Mouse (Mus musculus): Measurements from ENCODE around the gene Slc25a34. TPM values are rescaled to one million over a fixed set of nuclear protein-coding genes. Genes with fewer than 3 reads are reported as not detected.

Slc25a34 gene
- polyA plus RNA-seq, 2 experiments, result 0.03 TPM; not detected in 1

- no peak overlapping the region for H3K9ac ChIP-seq (replicated peaks)
- H3K4me3 ChIP-seq (ENCODE audit: insufficient read depth in 1 of 2, low read depth in 2 of 2, low read length in 2 of 2), result no peak overlapping the region
- 88% methylated on average over 11 of the region's 11 CpGs for WGBS (ENCODE audit: insufficient replicate concordance)
- H3K27me3 ChIP-seq (ENCODE audit: control insufficient read depth, insufficient read depth, low read length), result no peaks in the 10 kb centered on the region
- H3K9me3 ChIP-seq (ENCODE audit: control insufficient read depth, low read length), result no peaks in the 10 kb centered on the region
- TF ChIP-seq EP300 (IDR thresholded peaks at IDR 0.05; ENCODE audit: low read depth) (no peak), CTCF (IDR thresholded peaks at IDR 0.05; ENCODE audit: low read depth) (no peak)
- H3K4me1 ChIP-seq (replicated peaks; ENCODE audit: control insufficient read depth in 2 of 2, insufficient read depth in 2 of 2, low read length in 1 of 2), result no peaks in the 10 kb centered on the region
- no peaks in the 10 kb centered on the region; the same call in 1 of the 2 replicates for H3K36me3 ChIP-seq (replicated peaks; ENCODE audit: control insufficient read depth, insufficient read depth, low read depth)
- H3K4me2 ChIP-seq (ENCODE audit: low read depth), result no peak overlapping the region
- no peak overlapping the region for H3K27ac ChIP-seq
- DNase-seq (ENCODE audit: low read depth in 3 of 3, low spot score in 3 of 3) (no peak), ATAC-seq (ENCODE audit: insufficient read depth) (no peak)
Measured at GRCm38 (mm10) chr4:141630021-141630420, 6.4 kb upstream of the Slc25a34 start.

- TF ChIP-seq CTCF (IDR thresholded peaks at IDR 0.05; ENCODE audit: low read depth), result no peak
- no peak for TF ChIP-seq EP300 (IDR thresholded peaks at IDR 0.05; ENCODE audit: low read depth)
- 75% methylated on average over 14 of the region's 14 CpGs for WGBS (ENCODE audit: insufficient replicate concordance)
- no peak overlapping the region for H3K9ac ChIP-seq (replicated peaks)
- H3K4me2 ChIP-seq (ENCODE audit: low read depth), result no peak overlapping the region
- no peaks in the 10 kb centered on the region for H3K9me3 ChIP-seq (ENCODE audit: control insufficient read depth, low read length)
- H3K27ac ChIP-seq, result no peak overlapping the region
- ATAC-seq (ENCODE audit: insufficient read depth), result no peak
- no peaks in the 10 kb centered on the region for H3K4me1 ChIP-seq (replicated peaks; ENCODE audit: control insufficient read depth in 2 of 2, insufficient read depth in 2 of 2, low read length in 1 of 2)
- DNase-seq (ENCODE audit: low read depth in 3 of 3, low spot score in 3 of 3), result no peak
- no peak overlapping the region for H3K4me3 ChIP-seq (ENCODE audit: insufficient read depth in 1 of 2, low read depth in 2 of 2, low read length in 2 of 2)
- no peaks in the 10 kb centered on the region for H3K27me3 ChIP-seq (ENCODE audit: control insufficient read depth, insufficient read depth, low read length)
- H3K36me3 ChIP-seq (replicated peaks; ENCODE audit: control insufficient read depth, insufficient read depth, low read depth), result no peaks in the 10 kb centered on the region; the same call in 1 of the 2 replicates
Measured at GRCm38 (mm10) chr4:141628661-141629060, 5.0 kb upstream of the Slc25a34 start.

- no peak for DNase-seq (ENCODE audit: low read depth in 3 of 3, low spot score in 3 of 3)
- Histone ChIP-seq H3K27ac (no peak overlapping the region), H3K27me3 (ENCODE audit: control insufficient read depth, insufficient read depth, low read length) (no peaks in the 10 kb centered on the region), H3K4me1 (replicated peaks; ENCODE audit: control insufficient read depth in 2 of 2, insufficient read depth in 2 of 2, low read length in 1 of 2) (no peaks in the 10 kb centered on the region), H3K9me3 (ENCODE audit: control insufficient read depth, low read length) (no peaks in the 10 kb centered on the region), H3K36me3 (replicated peaks; ENCODE audit: control insufficient read depth, insufficient read depth, low read depth) (no peaks in the 10 kb centered on the region; the same call in 1 of the 2 replicates), H3K4me3 (ENCODE audit: insufficient read depth in 1 of 2, low read depth in 2 of 2, low read length in 2 of 2) (no peak overlapping the region), H3K4me2 (ENCODE audit: low read depth) (no peak overlapping the region), H3K9ac (replicated peaks) (no peak overlapping the region)
- TF ChIP-seq EP300 (IDR thresholded peaks at IDR 0.05; ENCODE audit: low read depth), result no peak
- TF ChIP-seq CTCF (IDR thresholded peaks at IDR 0.05; ENCODE audit: low read depth), result no peak
- ATAC-seq (ENCODE audit: insufficient read depth), result no peak
- WGBS (ENCODE audit: insufficient replicate concordance), result 66% methylated on average over 5 of the region's 5 CpGs
Measured at GRCm38 (mm10) chr4:141627502-141627901, 3.9 kb upstream of the Slc25a34 start.

- ATAC-seq (ENCODE audit: insufficient read depth), result no peak
- Histone ChIP-seq H3K4me1 (replicated peaks; ENCODE audit: control insufficient read depth in 2 of 2, insufficient read depth in 2 of 2, low read length in 1 of 2) (no peaks in the 10 kb centered on the region), H3K4me2 (ENCODE audit: low read depth) (no peak overlapping the region), H3K27me3 (ENCODE audit: control insufficient read depth, insufficient read depth, low read length) (no peaks in the 10 kb centered on the region), H3K9ac (replicated peaks) (no peak overlapping the region), H3K36me3 (replicated peaks; ENCODE audit: control insufficient read depth, insufficient read depth, low read depth) (no peaks in the 10 kb centered on the region), H3K9me3 (ENCODE audit: control insufficient read depth, low read length) (no peaks in the 10 kb centered on the region), H3K27ac (no peak overlapping the region), H3K4me3 (ENCODE audit: insufficient read depth in 1 of 2, low read depth in 2 of 2, low read length in 2 of 2) (no peak overlapping the region)
- no peak for DNase-seq (ENCODE audit: low read depth in 3 of 3, low spot score in 3 of 3)
- WGBS (ENCODE audit: insufficient replicate concordance), result 75% methylated on average over 16 of the region's 16 CpGs
- TF ChIP-seq CTCF (IDR thresholded peaks at IDR 0.05; ENCODE audit: low read depth), result no peak
- TF ChIP-seq EP300 (IDR thresholded peaks at IDR 0.05; ENCODE audit: low read depth), result no peak
Measured at GRCm38 (mm10) chr4:141625774-141626550, 2.3 kb upstream of the Slc25a34 start.

- H3K36me3 ChIP-seq (replicated peaks; ENCODE audit: control insufficient read depth, insufficient read depth, low read depth), result no peaks in the 10 kb centered on the region
- H3K9ac ChIP-seq (replicated peaks), result no peak overlapping the region
- DNase-seq (ENCODE audit: low read depth in 3 of 3, low spot score in 3 of 3) (no peak), ATAC-seq (ENCODE audit: insufficient read depth) (no peak)
- no peaks in the 10 kb centered on the region for H3K27me3 ChIP-seq (ENCODE audit: control insufficient read depth, insufficient read depth, low read length)
- no peak overlapping the region for H3K27ac ChIP-seq
- no peaks in the 10 kb centered on the region for H3K9me3 ChIP-seq (ENCODE audit: control insufficient read depth, low read length)
- TF ChIP-seq CTCF (IDR thresholded peaks at IDR 0.05; ENCODE audit: low read depth) (peak; percentile 71), EP300 (IDR thresholded peaks at IDR 0.05; ENCODE audit: low read depth) (no peak)
- H3K4me3 ChIP-seq (ENCODE audit: insufficient read depth in 1 of 2, low read depth in 2 of 2, low read length in 2 of 2), result no peak overlapping the region
- no peak overlapping the region for H3K4me2 ChIP-seq (ENCODE audit: low read depth)
- no peaks in the 10 kb centered on the region for H3K4me1 ChIP-seq (replicated peaks; ENCODE audit: control insufficient read depth in 2 of 2, insufficient read depth in 2 of 2, low read length in 1 of 2)
- WGBS (ENCODE audit: insufficient replicate concordance), result 65% methylated on average over 19 of the region's 19 CpGs
Measured at GRCm38 (mm10) chr4:141624983-141625773, 1.6 kb upstream of the Slc25a34 start.
